Mouse (Mus musculus) gastrocnemius, postnatal 25 days (tissue): ENCODE measurements around the gene Siglech. TPM values are rescaled to one million over a fixed set of nuclear protein-coding genes. Genes with fewer than 3 reads are reported as not detected.

ENCODE experiments used
- total RNA-seq, 2 experiments: library from RNA; stranded (reverse); gene quantifications; 1 replicate in 1 of 2; 2 replicates in 1 of 2; pipeline ENCODE4 v1.2.3; 2021

The Siglech gene
- total RNA-seq, 2 experiments from 2014 or later: 0.32 to 0.38 TPM

Other genes starting within 250 kb of the Siglech start
- gene Tubgcp5, start 26.0 kb downstream of the Siglech start, total RNA-seq: 1 to 10 TPM; 7.2 to 8.9 TPM
- gene Cyfip1, start 73.6 kb downstream of the Siglech start, total RNA-seq: 10 to 100 TPM; 21.0 to 22.3 TPM
- gene Nipa2, start 194.3 kb downstream of the Siglech start, total RNA-seq: 10 to 100 TPM; 33.0 to 34.7 TPM